Mouse (Mus musculus): ENCODE data around the gene Olfr393.

Gene Olfr393

GRCm38 (mm10) chr11:73851354-73851753 is at the start of gene Olfr393:
Olfr393 (minus strand) TSS chr11:73851454.
- DNase-seq (ENCODE audit: low spot score): no peak

- no peak for DNase-seq (ENCODE audit: low spot score)
Observed at GRCm38 (mm10) chr11:73890671-73891070, 39.4 kb upstream of the Olfr393 start, which contains the start of gene Olfr394. Olfr394 (minus strand) TSS chr11:73890771.

GRCm38 (mm10) chr11:73816949-73817348 is 34.3 kb downstream of the Olfr393 start, which contains the start of gene Olfr392:
Olfr392 (minus strand) TSS chr11:73817049.
- no peak for DNase-seq (ENCODE audit: low spot score)

- no peak for DNase-seq (ENCODE audit: low spot score)
Observed at GRCm38 (mm10) chr11:73802952-73803351, 48.3 kb downstream of the Olfr393 start, which contains the start of gene Olfr391-ps. Olfr391-ps (minus strand) TSS chr11:73803052.
